Mouse (Mus musculus): ENCODE measurements around the gene Cnbp. TPM values are rescaled to one million over a fixed set of nuclear protein-coding genes. Genes with fewer than 3 reads are reported as not detected.
A peak's percentile ranks its signal among the peaks of the same experiment; 100 is the strongest.

The Cnbp gene
- polyA plus RNA-seq, 1 experiment: 196 TPM

GRCm38 (mm10) chr6:87835695-87836094 lies 15.2 kb downstream of the Cnbp start, which contains the start of gene Gm45140:
TSS of gene Gm45140 (minus strand) at chr6:87835795.
- no peak within 1 kb of the TSS for H3K4me3 ChIP-seq
- no peak within 1 kb of the TSS for H3K4me2 ChIP-seq (ENCODE audit: low read depth)
- peaks cover 11% of the 10 kb centered on the region for H3K36me3 ChIP-seq (ENCODE audit: control insufficient read depth, insufficient read depth)
- no peak within 1 kb of the TSS for H3ac ChIP-seq (ENCODE audit: control insufficient read depth, insufficient read length)
- TF ChIP-seq POLR2AphosphoS2 (IDR thresholded peaks at IDR 0.05; ENCODE audit: insufficient read length, low read depth): no peak
- no peak for TF ChIP-seq POLR2A (IDR thresholded peaks at IDR 0.05; ENCODE audit: insufficient read length, low read depth)
- TF ChIP-seq MYOG (IDR thresholded peaks at IDR 0.05; ENCODE audit: control insufficient read depth in 1 of 3, insufficient read depth in 1 of 3, insufficient read length in 2 of 3, low read depth in 2 of 3): no peak
- TF ChIP-seq E2F4 (IDR thresholded peaks at IDR 0.05; ENCODE audit: insufficient read depth): no peak
- no peak for TF ChIP-seq MAX (IDR thresholded peaks at IDR 0.05; ENCODE audit: low read depth)
- TF ChIP-seq TCF12 (IDR thresholded peaks at IDR 0.05; ENCODE audit: insufficient read depth, poor library complexity, severe bottlenecking): no peak
- peaks cover 19% of the 10 kb centered on the region for H3K79me2 ChIP-seq (ENCODE audit: control insufficient read depth, insufficient read depth)
- no peaks in the 10 kb centered on the region for H3K27me3 ChIP-seq (ENCODE audit: control insufficient read depth, insufficient read depth, insufficient read length)

GRCm38 (mm10) chr6:87820366-87820765 lies 30.5 kb downstream of the Cnbp start:
- no peak overlapping the region for H3ac ChIP-seq (ENCODE audit: control insufficient read depth, insufficient read length)
- TF ChIP-seq TCF3 (IDR thresholded peaks at IDR 0.05; ENCODE audit: insufficient read length, low read depth) (no peak), SRF (IDR thresholded peaks at IDR 0.05; ENCODE audit: control insufficient read depth, insufficient read length, low read depth) (no peak), POLR2AphosphoS2 (IDR thresholded peaks at IDR 0.05; ENCODE audit: insufficient read length, low read depth) (no peak), MYOD1 (IDR thresholded peaks at IDR 0.05; ENCODE audit: control insufficient read depth in 1 of 3, insufficient read length in 2 of 3, low read depth in 2 of 3) (no peak), POLR2A (IDR thresholded peaks at IDR 0.05; ENCODE audit: insufficient read length, low read depth) (no peak), CEBPB (IDR thresholded peaks at IDR 0.05; ENCODE audit: insufficient read depth, poor library complexity, severe bottlenecking) (no peak), TCF12 (IDR thresholded peaks at IDR 0.05; ENCODE audit: insufficient read depth, poor library complexity, severe bottlenecking) (no peak), MAX (IDR thresholded peaks at IDR 0.05; ENCODE audit: low read depth) (no peak), E2F4 (IDR thresholded peaks at IDR 0.05; ENCODE audit: insufficient read depth) (no peak), USF1 (IDR thresholded peaks at IDR 0.05; ENCODE audit: low read depth) (no peak), MYOG (IDR thresholded peaks at IDR 0.05; ENCODE audit: control insufficient read depth in 1 of 3, insufficient read depth in 1 of 3, insufficient read length in 2 of 3, low read depth in 2 of 3) (no peak), REST (IDR thresholded peaks at IDR 0.05; ENCODE audit: insufficient read depth, insufficient read length) (no peak)
- no peaks in the 10 kb centered on the region for H3K27me3 ChIP-seq (ENCODE audit: control insufficient read depth, insufficient read depth, insufficient read length)
- H3K79me2 ChIP-seq (ENCODE audit: control insufficient read depth, insufficient read depth): no peaks in the 10 kb centered on the region
- no peak overlapping the region for H3K4me3 ChIP-seq
- no peak overlapping the region for H3K4me2 ChIP-seq (ENCODE audit: low read depth)
- H3K36me3 ChIP-seq (ENCODE audit: control insufficient read depth, insufficient read depth): peaks cover 46% of the 10 kb centered on the region

GRCm38 (mm10) chr6:87814486-87814885 lies 36.4 kb downstream of the Cnbp start:
- H3K79me2 ChIP-seq (ENCODE audit: control insufficient read depth, insufficient read depth): no peaks in the 10 kb centered on the region
- no peaks in the 10 kb centered on the region for H3K27me3 ChIP-seq (ENCODE audit: control insufficient read depth, insufficient read depth, insufficient read length)
- no peak overlapping the region for H3K4me2 ChIP-seq (ENCODE audit: low read depth)
- H3K36me3 ChIP-seq (ENCODE audit: control insufficient read depth, insufficient read depth): peaks cover 12% of the 10 kb centered on the region
- H3ac ChIP-seq (ENCODE audit: control insufficient read depth, insufficient read length): no peak overlapping the region
- H3K4me3 ChIP-seq: no peak overlapping the region
- TF ChIP-seq MYOD1 (IDR thresholded peaks at IDR 0.05; ENCODE audit: control insufficient read depth in 1 of 3, insufficient read length in 2 of 3, low read depth in 2 of 3) (no peak), CEBPB (IDR thresholded peaks at IDR 0.05; ENCODE audit: insufficient read depth, poor library complexity, severe bottlenecking) (no peak), TCF12 (IDR thresholded peaks at IDR 0.05; ENCODE audit: insufficient read depth, poor library complexity, severe bottlenecking) (no peak), POLR2AphosphoS2 (IDR thresholded peaks at IDR 0.05; ENCODE audit: insufficient read length, low read depth) (no peak), E2F4 (IDR thresholded peaks at IDR 0.05; ENCODE audit: insufficient read depth) (no peak), POLR2A (IDR thresholded peaks at IDR 0.05; ENCODE audit: insufficient read length, low read depth) (no peak), USF1 (IDR thresholded peaks at IDR 0.05; ENCODE audit: low read depth) (no peak), REST (IDR thresholded peaks at IDR 0.05; ENCODE audit: insufficient read depth, insufficient read length) (no peak), TCF3 (IDR thresholded peaks at IDR 0.05; ENCODE audit: insufficient read length, low read depth) (no peak), MAX (IDR thresholded peaks at IDR 0.05; ENCODE audit: low read depth) (no peak), SRF (IDR thresholded peaks at IDR 0.05; ENCODE audit: control insufficient read depth, insufficient read length, low read depth) (no peak), MYOG (IDR thresholded peaks at IDR 0.05; ENCODE audit: control insufficient read depth in 1 of 3, insufficient read depth in 1 of 3, insufficient read length in 2 of 3, low read depth in 2 of 3) (no peak)

- no peak for TF ChIP-seq POLR2AphosphoS2 (IDR thresholded peaks at IDR 0.05; ENCODE audit: insufficient read length, low read depth)
- no peak for TF ChIP-seq E2F4 (IDR thresholded peaks at IDR 0.05; ENCODE audit: insufficient read depth)
- no peak for TF ChIP-seq SRF (IDR thresholded peaks at IDR 0.05; ENCODE audit: control insufficient read depth, insufficient read length, low read depth)
- no peak for TF ChIP-seq REST (IDR thresholded peaks at IDR 0.05; ENCODE audit: insufficient read depth, insufficient read length)
- TF ChIP-seq CEBPB (IDR thresholded peaks at IDR 0.05; ENCODE audit: insufficient read depth, poor library complexity, severe bottlenecking): no peak
- TF ChIP-seq MYOG (IDR thresholded peaks at IDR 0.05; ENCODE audit: control insufficient read depth in 1 of 3, insufficient read depth in 1 of 3, insufficient read length in 2 of 3, low read depth in 2 of 3): no peak
- TF ChIP-seq USF1 (IDR thresholded peaks at IDR 0.05; ENCODE audit: low read depth): no peak
- TF ChIP-seq TCF12 (IDR thresholded peaks at IDR 0.05; ENCODE audit: insufficient read depth, poor library complexity, severe bottlenecking): no peak
- TF ChIP-seq POLR2A (IDR thresholded peaks at IDR 0.05; ENCODE audit: insufficient read length, low read depth): no peak
- TF ChIP-seq MYOD1 (IDR thresholded peaks at IDR 0.05; ENCODE audit: control insufficient read depth in 1 of 3, insufficient read length in 2 of 3, low read depth in 2 of 3): no peak
- no peak for TF ChIP-seq MAX (IDR thresholded peaks at IDR 0.05; ENCODE audit: low read depth)
- TF ChIP-seq TCF3 (IDR thresholded peaks at IDR 0.05; ENCODE audit: insufficient read length, low read depth): no peak
- Histone ChIP-seq H3K4me3 (peak overlapping the region; percentile 75), H3K4me2 (ENCODE audit: low read depth) (peak overlapping the region; percentile 88), H3ac (ENCODE audit: control insufficient read depth, insufficient read length) (no peak overlapping the region), H3K79me2 (ENCODE audit: control insufficient read depth, insufficient read depth) (no peaks in the 10 kb centered on the region), H3K27me3 (ENCODE audit: control insufficient read depth, insufficient read depth, insufficient read length) (no peaks in the 10 kb centered on the region), H3K36me3 (ENCODE audit: control insufficient read depth, insufficient read depth) (peaks cover 7% of the 10 kb centered on the region)
Measured at GRCm38 (mm10) chr6:87812656-87813055, 38.2 kb downstream of the Cnbp start.
